Mouse (Mus musculus) large intestine, adult 2 months (tissue): ENCODE results near the gene Gm10696. TPM values are rescaled to one million over a fixed set of nuclear protein-coding genes. Genes with fewer than 3 reads are reported as not detected.
"Not testable (repeated sequence)": the region's sequence is repeated elsewhere in the genome, so short reads cannot be mapped to it uniquely, and the experiment has no call there.

Experiments
- DNase-seq: peaks from one replicate; pipeline ENCODE4 v3.0.0-alpha.2; 2012; ENCODE audit warnings: low read depth, low spot score
- WGBS: fragments of 180-500 bp; shearing (Covaris S2); methylation state at CpG from one replicate; pipeline ENCODE4 v1.1.7; 2018; 5-methylcytosine and 5-hydroxymethylcytosine counted together
- polyA plus RNA-seq: library from polyadenylated mRNA; depleted of rRNA; stranded (reverse); fragments of >200 nt; gene quantifications from 2 replicates; pipeline ENCODE4 v1.2.3, GENCODE M21; 2012; rRNA removed

The Gm10696 gene
- polyA plus RNA-seq = not detected in 2 replicates

DNA sequence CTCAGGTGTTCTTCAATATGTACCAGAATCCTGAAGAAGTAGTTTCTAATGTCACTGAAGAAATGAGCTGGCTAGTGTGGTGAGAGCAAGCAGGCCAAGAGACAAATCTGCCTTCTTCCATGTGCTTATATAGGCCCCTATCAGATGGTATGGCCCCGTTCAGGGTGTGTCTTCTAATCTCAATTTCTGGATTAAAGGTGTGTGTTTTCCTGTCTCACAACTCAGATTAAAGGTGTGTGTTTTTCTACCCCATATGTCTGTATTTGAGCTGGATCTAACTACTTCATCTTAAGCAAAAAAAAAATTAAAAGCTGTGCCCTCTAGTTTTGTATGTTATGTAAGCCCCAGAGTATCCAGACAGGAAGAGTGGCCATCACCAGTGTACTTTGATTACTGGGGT lies at the start of gene Gm10696:
TSS of gene Gm10696 (minus strand) at position 101 of the 400 bp plus-strand sequence.
- WGBS = 88% methylated on average over 1 of the region's 1 CpGs
- DNase-seq = not testable (repeated sequence)

DNA sequence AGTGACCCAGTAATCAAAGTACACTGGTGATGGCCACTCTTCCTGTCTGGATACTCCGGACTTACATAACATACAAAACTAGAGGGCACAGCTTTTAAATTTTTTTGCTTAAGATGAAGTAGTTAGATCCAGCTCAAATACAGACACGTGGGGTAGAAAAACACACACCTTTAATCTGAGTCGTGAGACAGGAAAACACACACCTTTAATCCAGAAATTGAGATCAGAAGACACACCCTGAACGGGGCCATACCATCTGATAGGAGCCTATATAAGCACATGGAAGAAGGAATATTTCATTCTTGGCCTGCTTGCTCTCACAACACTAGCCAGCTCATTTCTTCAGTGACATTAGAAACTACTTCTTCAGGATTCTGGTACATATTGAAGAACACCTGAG lies 18.4 kb upstream of the Gm10696 start, which contains the start of gene Gm5286:
TSS of gene Gm5286 (plus strand) at position 301 of the 400 bp plus-strand sequence.
- not testable (repeated sequence) for DNase-seq
- WGBS = 78% methylated on average over 3 of the region's 4 CpGs

DNA sequence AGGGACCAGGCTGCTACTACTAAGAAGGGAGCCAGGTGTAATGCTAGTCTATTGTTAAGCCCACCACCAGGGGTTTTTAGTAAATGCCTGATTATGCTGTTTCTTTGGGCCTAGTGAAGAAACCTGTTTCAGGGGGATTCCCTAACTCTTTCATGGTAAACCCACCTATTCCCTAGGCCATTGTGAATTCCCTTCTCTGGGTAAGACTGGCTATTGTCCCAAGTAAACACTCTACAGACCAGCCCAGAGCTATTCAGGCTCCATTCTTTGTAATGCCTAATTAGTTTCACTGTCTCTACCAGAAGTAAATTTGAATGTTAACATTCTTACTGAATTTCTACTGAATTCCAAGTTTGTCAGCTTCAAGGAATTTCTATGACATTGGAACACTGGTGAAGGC lies 10.6 kb downstream of the Gm10696 start:
- DNase-seq = not testable (repeated sequence)

Other genes starting within 250 kb of the Gm10696 start
- 0.17 and 0.27 TPM in 2 replicates for gene Gm9117, start 234.7 kb downstream of the Gm10696 start, polyA plus RNA-seq
- not detected in 2 replicates for gene Tdpoz5, start 216.9 kb downstream of the Gm10696 start, polyA plus RNA-seq
- gene Gm9125, start 123.3 kb downstream of the Gm10696 start, polyA plus RNA-seq = 0.12 TPM in 1 of 2 replicates, not detected in the other
- not detected in 2 replicates for gene Gm10697, start 105.5 kb downstream of the Gm10696 start, polyA plus RNA-seq
- not detected in 2 replicates for gene Gm5286, start 18.5 kb upstream of the Gm10696 start, polyA plus RNA-seq
- gene Gm4778, start 85.8 kb upstream of the Gm10696 start, polyA plus RNA-seq = not detected in 2 replicates
- 2.3 and 3.4 TPM in 2 replicates for gene Them4, start 131.9 kb upstream of the Gm10696 start, polyA plus RNA-seq
- gene Them5, start 163.9 kb upstream of the Gm10696 start, polyA plus RNA-seq = not detected in 2 replicates
- gene C2cd4d, start 184.2 kb upstream of the Gm10696 start, polyA plus RNA-seq = 0.25 and 0.31 TPM in 2 replicates
- gene Rorc, start 194.6 kb upstream of the Gm10696 start, polyA plus RNA-seq = 22.8 and 33.7 TPM in 2 replicates
- gene Lingo4, start 220.3 kb upstream of the Gm10696 start, polyA plus RNA-seq = 0.41 and 0.43 TPM in 2 replicates
- gene Tdrkh, start 235.1 kb upstream of the Gm10696 start, polyA plus RNA-seq = 0.12 and 0.23 TPM in 2 replicates